Mouse (Mus musculus) T-helper 2 cell (primary cell): ENCODE measurements at regions not wholly inside any gene's neighbourhood (a gene's known extent, or its start where the extent isn't known, plus 50 kb on each side); places are given as distances from the start of the nearest gene placed in this dataset.

ENCODE experiments used
- in situ Hi-C: fragments of 300-600 bp; cut with MboI, MseI; formaldehyde crosslinking; loops from one replicate; pipeline ENCODE4 v1.15.1; 2025; ENCODE audit warnings: high pct_unique_total_duplicates

GRCm38 (mm10) chr14:25268090-25268631 lies 190.8 kb upstream of the Zmiz1 start:
- in situ Hi-C loops = no loop called here

- in situ Hi-C loops = no loop called here
Measured at GRCm38 (mm10) chr14:25270227-25270876, 188.6 kb upstream of the Zmiz1 start.

GRCm38 (mm10) chr14:25272366-25273156 lies 186.4 kb upstream of the Zmiz1 start:
- in situ Hi-C loops = no loop called here

DNA sequence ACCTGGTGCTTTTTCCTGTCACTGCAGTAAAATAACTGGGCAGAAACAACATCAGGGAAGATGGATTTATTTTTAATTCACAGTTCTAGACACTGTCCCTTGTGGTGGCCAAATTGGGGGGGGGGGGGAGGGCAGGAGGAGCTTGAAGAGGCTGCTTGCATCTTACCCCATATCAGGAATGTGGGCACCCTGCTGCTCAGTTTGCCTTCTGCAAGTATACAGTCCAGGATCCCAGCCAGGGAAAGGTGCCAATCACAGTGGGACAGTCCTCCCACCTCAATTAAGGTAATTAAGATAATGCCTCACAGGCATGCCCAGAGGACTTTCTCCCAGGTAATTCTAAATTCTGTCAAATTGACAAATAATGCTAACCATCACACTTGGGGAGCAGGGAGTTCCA lies 179.2 kb upstream of the Zmiz1 start:
- in situ Hi-C loops = no loop called here

DNA sequence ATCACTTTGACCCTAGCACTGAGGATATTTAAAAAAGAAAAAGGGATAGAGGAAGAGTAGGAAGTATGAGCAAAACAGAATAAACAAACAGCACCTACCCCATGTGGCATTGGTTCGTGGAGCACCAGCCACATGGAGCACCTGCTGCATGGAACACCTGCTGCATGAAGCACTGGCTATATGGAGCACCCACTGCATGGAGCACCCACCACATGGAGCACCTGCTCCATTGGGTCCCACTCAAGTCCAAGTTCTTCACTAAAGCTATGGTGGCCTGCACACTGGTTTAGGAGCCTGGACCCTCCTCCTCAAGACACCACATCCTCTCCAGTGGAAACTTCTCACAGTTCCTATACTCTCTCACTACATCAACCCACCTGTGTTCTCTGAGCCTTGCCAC lies 166.4 kb upstream of the Zmiz1 start:
- in situ Hi-C loops = no loop called here

GRCm38 (mm10) chr14:25294226-25294625 lies 164.8 kb upstream of the Zmiz1 start:
- in situ Hi-C loops = no loop called here

DNA sequence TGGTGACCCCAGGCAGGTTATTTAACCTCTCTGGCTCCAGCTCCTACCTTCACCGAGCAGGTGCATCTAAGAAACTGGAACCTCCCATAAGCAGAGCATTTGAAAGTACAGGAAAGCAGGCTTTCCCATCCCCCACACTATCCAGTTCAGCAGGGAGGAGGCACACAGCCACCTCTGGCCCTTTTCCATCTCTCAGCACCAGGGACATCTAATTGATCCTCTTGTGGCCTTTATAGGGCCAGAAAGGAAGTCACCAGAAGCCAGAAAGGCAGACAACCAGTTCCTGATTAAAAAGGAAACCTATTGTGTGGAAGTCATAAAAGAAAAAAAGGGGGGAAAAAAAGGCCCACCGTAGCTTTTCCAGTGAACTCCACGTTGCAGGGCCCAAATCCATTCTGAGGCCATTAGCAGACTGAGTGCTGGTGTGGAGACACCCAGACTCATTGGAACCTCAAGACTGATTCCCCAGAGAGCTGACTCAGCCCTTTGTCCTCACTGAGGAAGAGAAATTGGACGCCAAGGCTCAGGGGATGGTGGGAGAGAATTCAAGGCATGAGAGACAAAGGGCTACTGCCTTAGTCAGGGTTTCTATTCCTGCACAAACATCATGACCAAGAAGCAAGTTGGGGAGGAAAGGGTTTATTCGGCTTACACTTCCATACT lies 163.2 kb upstream of the Zmiz1 start:
- in situ Hi-C loops = no loop called here

DNA sequence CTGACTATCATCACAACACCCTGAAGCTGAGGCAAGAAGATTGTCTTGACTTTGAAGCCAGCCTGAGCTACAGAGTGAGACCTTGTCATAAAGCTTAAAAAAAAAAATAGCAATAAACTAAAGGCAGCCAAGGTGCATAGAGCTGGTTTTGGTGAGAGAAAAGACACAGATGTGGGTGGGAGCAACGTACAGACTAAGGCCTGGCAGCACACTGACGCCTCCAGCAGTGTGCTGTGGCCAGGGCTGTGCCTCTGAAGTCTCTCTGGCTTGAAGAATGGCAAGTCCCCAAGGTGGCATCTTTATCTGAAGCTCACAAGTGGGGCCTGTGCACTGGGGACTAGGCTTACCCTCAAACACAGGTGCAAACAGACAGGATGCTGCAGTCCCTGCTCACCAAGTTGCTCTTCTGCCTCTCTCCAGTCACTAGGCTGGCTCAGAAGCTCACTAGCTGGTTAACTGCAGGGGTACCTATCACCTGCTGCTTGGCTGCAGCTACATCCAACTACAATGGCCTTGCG lies 159.3 kb upstream of the Zmiz1 start:
- in situ Hi-C loops = no loop called here

DNA sequence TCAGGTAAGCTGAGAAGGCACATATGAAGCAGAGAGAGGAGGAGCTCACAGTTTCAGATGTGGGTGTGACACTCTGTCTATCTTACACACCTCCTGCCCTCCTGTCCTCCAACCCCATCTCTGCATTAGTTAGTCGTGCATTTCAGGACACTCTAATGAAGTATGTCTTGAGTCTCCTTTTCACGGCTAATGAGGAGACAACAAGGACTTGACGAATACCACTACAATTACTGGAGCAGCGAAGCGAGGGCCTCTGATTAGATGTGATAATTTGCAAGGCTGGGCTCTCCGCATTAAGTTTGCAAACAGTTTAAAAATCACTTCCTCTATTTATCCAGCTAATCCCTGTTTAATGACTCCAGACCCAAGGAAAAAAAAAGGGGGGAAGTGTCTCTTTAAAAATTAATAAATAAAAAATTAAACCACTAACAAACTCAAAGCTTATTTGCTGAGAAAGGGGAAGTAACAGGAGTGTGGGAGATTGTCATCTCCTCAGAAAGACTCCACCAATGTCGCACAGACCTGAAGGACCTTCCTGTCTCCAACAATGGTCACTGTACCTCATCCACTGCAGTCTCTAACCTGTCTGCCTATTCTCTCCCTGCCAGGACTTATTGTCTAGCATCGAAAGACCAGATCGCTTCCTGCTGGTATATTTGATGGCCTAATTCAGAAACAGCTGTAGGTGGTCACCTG lies 157.5 kb upstream of the Zmiz1 start:
- in situ Hi-C loops = no loop called here

DNA sequence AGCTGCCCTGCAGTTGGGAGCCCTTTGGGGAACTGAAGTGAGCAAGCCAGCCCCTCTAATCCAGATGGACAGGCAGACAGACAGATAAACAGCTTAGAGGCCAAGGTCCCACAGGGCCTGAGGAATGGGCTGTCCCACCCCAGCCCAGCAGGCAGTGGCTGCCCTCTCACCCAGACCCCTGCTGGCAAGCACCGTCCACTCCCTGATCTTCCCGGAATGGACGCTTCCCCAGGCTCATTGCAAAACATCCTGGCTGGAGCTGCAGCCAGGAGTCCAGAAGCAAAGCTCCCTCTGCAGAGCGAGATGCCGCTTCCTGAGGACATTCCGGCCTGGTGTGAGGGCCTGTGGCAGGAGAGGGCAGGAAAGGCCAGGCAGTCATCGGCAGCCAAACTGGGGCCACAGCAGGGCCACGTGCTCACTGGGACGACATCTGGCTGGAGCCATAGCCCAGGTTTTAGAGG lies 154.6 kb upstream of the Zmiz1 start:
- in situ Hi-C loops = no loop called here

DNA sequence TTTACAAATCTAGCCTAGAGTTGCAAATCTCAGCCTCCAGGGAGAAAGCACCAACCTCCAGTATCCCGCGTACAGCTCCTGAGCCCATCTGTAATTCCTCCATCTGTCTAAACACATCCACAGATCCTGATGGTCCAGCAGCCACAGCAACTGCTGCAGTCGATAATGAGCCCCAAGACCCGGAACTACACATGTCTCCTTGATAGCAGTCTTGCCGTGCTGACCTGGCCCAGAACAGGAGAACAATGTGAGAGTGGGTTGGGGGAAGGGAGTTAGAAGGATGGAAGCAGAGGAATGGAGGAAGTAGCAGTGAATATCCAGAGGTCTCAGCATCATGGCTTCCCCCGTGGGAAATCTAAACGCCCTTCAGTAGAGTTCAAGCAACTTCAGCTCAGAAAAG lies 152.8 kb upstream of the Zmiz1 start:
- in situ Hi-C loops = no loop called here

DNA sequence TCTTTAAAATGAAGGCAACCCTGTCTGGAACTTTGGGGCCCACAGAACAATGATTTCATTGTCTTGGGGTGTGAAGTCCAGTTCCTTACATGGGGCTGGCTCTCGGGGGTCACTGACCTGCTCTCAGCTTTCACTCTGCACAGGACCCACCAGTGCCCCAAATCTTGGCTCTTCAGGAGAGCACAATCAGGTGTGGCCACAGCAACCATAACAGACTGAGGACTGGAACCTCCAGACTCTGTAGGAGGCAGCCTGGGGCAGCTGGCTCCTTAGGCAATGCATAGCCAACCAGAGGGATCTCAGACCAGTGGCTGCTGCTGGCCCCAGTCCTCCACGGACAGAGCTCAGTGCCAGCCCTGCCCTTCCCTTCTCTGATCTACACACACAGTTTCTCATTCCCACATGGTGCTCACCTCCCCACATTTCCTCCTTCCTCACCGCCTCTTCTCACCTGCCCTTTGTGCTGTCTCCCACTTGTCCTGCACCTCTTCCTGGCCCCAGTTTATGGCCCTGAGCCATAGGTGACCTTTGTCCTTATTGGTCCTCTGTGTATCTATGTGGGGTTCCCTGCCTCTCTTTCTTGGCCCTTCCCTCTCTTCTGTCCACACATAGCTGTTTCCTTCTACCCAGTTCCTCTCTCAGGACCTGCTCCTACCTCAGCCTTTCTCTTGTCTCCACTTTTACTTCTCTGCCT lies 151.9 kb upstream of the Zmiz1 start:
- in situ Hi-C loops = no loop called here

- in situ Hi-C loops = no loop called here
Measured at GRCm38 (mm10) chr14:25308051-25308450, 150.9 kb upstream of the Zmiz1 start.

DNA sequence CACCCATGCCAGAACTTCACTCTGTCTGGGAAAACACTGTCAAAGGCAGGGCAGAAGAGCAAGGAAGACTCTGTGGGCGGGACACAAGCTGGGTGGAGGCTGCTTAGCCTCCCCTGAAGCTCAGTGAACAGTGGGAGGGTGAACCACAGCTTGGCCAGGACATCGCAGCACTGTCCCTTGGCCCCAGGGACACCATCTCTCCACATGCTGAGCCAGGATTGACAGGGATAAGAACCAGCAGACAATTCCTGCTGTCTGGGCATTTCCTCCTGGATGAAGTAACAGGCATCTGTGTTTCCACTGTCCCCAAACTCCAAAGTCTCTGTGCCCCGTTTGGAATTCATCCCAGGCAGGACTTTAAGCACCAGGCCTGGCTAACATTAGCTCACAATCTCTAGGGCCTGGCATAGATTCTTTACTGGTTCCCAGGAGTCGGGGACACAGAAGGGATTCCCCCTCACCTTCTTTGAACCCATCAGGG lies 148.3 kb upstream of the Zmiz1 start:
- in situ Hi-C loops = no loop called here

GRCm38 (mm10) chr14:25311475-25311874 lies 147.5 kb upstream of the Zmiz1 start:
- in situ Hi-C loops = no loop called here

DNA sequence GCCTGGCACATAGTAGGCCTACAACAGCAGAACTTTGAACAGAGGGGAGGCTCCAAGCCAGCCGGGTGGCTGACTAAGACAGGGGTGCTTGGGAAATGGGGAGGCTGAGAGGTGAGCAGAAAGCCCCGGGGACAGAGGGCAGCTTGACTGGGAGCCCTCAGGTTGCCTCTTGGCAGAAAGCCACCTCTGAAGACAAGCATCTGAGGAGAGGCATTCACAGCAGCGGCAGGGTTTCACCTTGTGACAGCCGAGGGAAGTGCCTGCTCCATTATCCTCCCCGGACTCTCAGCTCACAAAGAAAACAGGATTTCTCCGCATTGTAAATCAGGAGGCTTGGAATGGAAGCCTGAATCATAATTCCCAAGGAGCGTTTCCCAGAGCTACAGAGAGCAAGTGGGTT lies 146.8 kb upstream of the Zmiz1 start:
- in situ Hi-C loops = no loop called here

- in situ Hi-C loops = no loop called here
Measured at GRCm38 (mm10) chr14:25312814-25313426, 146.1 kb upstream of the Zmiz1 start.

DNA sequence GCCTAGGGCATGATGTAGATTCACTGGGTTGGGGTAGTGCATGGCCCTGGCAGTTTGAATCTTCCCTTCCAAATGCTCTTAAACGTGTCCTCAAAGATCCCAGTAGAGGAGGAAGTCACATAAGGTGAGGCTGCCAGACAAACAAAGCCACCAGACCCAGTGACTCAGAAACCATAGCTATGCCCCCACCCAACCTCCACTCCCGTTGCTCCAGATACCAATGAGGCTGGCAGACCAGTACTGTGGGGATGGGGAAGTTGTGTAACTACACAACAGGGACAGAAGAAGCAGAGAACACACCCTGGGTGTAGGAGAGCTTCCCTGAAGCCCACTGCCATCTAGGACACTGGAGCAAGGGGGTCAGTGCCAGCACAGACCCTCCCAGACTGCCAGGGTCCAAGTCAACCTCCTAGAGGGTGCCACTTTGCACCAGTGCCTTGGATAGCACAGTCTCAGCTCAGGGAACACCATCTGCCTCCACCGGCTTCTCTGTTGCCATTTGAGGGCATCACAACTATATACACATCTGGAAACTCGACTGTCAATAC lies 145.2 kb upstream of the Zmiz1 start:
- in situ Hi-C loops = no loop called here

- in situ Hi-C loops = no loop called here
Measured at GRCm38 (mm10) chr14:25316491-25316890, 142.5 kb upstream of the Zmiz1 start.
